Mouse (Mus musculus): ENCODE data around the gene Zdhhc14.

Gene Zdhhc14

DNA sequence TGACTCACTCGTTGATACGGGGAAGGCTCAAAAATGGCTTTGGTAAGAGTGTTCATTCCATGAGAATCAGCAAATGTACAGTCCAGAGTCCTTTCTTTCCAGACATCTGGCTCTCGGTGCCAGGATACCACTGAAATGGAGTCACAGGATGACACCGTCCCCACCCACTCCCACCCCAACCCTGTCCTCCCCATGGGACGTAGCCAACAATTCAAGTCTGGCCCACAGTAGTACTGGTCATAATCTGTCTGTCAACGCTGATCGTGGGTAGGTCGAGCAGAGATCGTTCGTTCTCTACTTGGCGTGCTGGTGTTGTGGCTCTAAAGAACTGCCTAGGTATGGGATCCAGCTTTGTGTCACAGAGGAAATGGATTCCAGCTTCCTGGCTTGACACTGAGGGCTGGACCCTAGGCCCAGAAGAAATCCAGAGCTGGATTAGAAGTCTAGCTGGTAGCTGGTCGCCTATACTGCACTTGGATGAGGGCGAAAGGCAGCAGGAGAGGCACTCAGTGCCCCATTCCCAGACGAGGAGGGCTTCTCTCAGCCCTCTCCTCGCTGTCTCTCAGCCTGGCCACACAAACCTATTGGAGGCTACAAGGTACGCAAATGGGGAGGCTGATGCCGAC is 307.2 kb downstream of the Zdhhc14 start:
- no peak for TF ChIP-seq CTCF (conservative IDR thresholded peaks at IDR 0.05; ENCODE audit: low read length)
- TF ChIP-seq NANOG (IDR thresholded peaks at IDR 0.05; ENCODE audit: borderline replicate concordance, low read length) = no peak
- no peak for TF ChIP-seq POU5F1 (IDR thresholded peaks at IDR 0.05; ENCODE audit: borderline replicate concordance, low read length)
- H3K4me3 ChIP-seq (replicated peaks; ENCODE audit: low read length) = no peak overlapping the region
- H3K36me3 ChIP-seq (ENCODE audit: insufficient read depth, low read length) = no peaks in the 10 kb centered on the region
- peaks cover 4% of the 10 kb centered on the region for H3K27me3 ChIP-seq (ENCODE audit: insufficient read depth, low read length)
- H3K9me3 ChIP-seq (ENCODE audit: low read length) = no peaks in the 10 kb centered on the region
- H3K4me1 ChIP-seq (replicated peaks; ENCODE audit: low read depth, low read length) = peaks cover 9% of the 10 kb centered on the region

DNA sequence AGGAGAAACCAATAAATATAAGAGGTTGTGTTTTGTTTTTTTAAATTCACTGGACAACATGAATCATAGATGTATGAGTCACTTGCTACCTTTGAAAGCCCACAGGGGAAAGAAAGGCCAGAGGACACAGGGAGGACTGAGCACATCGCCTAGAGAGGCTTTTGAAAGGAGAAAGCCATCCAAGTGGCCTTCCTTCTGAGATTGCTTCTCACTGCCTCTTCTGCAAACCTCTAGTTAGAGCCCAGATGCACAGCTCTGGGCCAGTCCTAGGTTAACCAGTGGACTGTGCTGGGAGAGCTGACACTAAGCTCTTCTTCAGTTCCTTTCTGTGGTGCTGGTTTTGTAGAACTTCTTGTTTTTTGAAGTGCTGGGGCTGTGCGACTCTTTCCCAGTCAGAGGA is 307.9 kb downstream of the Zdhhc14 start:
- TF ChIP-seq CTCF (conservative IDR thresholded peaks at IDR 0.05; ENCODE audit: low read length) (no peak), POU5F1 (IDR thresholded peaks at IDR 0.05; ENCODE audit: borderline replicate concordance, low read length) (no peak), NANOG (IDR thresholded peaks at IDR 0.05; ENCODE audit: borderline replicate concordance, low read length) (no peak)
- no peaks in the 10 kb centered on the region for H3K9me3 ChIP-seq (ENCODE audit: low read length)
- no peak overlapping the region for H3K4me3 ChIP-seq (replicated peaks; ENCODE audit: low read length)
- H3K4me1 ChIP-seq (replicated peaks; ENCODE audit: low read depth, low read length) = peaks cover 7% of the 10 kb centered on the region
- no peaks in the 10 kb centered on the region for H3K36me3 ChIP-seq (ENCODE audit: insufficient read depth, low read length)
- H3K27me3 ChIP-seq (ENCODE audit: insufficient read depth, low read length) = peaks cover 4% of the 10 kb centered on the region

DNA sequence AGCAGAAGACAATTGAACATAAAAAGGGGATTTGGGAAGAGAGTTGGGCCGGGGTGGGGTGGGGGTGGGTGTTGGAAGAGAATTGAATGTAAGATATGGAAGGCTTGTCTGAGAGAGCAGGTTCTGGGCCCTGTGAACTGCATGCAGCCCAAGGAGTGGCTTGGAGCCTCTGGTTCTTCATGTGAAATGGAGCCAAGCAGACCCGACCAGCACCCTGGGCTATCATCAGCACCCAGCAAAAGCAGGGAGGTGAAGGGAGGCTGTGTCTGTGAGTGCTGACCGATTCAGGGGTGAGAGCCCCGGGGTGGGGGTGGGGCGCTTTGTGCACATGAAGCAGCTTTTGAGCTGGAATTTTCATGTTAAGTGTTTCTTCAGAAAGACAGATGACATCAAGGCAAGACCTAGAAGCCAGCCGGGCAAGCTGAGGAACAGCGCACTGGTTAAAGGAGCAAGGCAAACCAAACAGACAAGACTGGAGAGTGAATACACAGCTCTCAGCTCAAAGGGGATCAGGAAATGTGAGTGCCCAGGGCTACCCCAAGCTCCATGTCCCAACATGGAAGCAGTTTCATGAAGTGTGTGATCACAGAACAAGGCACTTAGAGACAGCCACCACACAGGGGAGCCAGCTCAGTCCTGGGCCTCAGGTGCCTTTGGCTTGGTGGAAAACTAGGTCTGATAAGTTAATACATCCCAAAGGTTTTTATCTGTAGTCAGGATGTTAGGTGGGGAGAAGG is 308.6 kb downstream of the Zdhhc14 start:
- Histone ChIP-seq H3K4me3 (replicated peaks; ENCODE audit: low read length) (no peak overlapping the region), H3K27me3 (ENCODE audit: insufficient read depth, low read length) (peaks cover 4% of the 10 kb centered on the region), H3K36me3 (ENCODE audit: insufficient read depth, low read length) (no peaks in the 10 kb centered on the region), H3K9me3 (ENCODE audit: low read length) (no peaks in the 10 kb centered on the region), H3K4me1 (replicated peaks; ENCODE audit: low read depth, low read length) (peaks cover 7% of the 10 kb centered on the region)
- TF ChIP-seq NANOG (IDR thresholded peaks at IDR 0.05; ENCODE audit: borderline replicate concordance, low read length) (no peak), CTCF (conservative IDR thresholded peaks at IDR 0.05; ENCODE audit: low read length) (no peak), POU5F1 (IDR thresholded peaks at IDR 0.05; ENCODE audit: borderline replicate concordance, low read length) (no peak)

DNA sequence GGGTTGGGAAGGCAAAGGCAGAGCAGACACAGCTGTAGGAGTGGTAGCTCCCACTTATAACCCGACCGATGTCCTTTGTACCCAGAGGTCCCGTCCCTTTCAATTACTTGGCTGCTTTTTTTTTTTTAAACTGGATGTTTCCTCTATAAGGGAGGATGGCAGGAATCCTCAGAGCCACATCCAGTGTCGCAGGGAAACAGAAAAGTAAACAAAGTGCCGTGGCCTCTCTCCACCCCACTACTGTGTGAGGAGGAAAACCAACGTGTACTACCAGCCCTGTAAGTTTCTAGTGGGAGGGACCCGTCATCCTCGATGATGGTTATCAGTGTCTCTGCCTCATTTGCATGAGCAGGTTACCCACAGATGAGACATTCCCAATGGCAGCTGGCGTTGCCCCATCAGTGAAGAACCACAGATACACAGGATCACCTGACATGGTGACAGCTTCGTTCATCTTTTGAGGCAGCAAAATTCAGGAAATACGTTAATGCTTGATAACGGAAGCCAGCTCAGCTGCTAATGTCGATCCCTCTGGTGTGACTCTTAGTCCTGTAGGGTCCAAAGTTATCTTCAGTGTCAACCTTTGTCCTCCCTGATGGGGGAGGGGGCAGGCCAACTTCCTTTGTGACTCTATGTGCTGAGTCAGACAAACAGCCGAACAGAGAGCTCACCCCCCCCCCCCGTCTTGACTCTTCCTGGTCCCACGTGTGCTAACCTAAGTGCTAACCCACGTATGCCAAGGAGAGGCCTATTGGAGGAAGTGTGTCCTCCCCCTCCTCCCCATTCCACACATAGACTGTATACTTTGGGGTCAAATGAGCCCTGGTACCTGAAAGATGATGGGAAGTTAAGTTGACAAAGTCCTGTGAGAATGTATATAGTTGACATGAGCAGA is 309.7 kb downstream of the Zdhhc14 start:
- peaks cover 4% of the 10 kb centered on the region for H3K27me3 ChIP-seq (ENCODE audit: insufficient read depth, low read length)
- no peaks in the 10 kb centered on the region for H3K36me3 ChIP-seq (ENCODE audit: insufficient read depth, low read length)
- H3K4me3 ChIP-seq (replicated peaks; ENCODE audit: low read length) = no peak overlapping the region
- 0 out of 2 replicates have a peak, but pooled peaks cover 3% of the 10 kb centered on the region for H3K4me1 ChIP-seq (replicated peaks; ENCODE audit: low read depth, low read length)
- TF ChIP-seq CTCF (conservative IDR thresholded peaks at IDR 0.05; ENCODE audit: low read length) = no peak
- no peak for TF ChIP-seq NANOG (IDR thresholded peaks at IDR 0.05; ENCODE audit: borderline replicate concordance, low read length)
- no peak for TF ChIP-seq POU5F1 (IDR thresholded peaks at IDR 0.05; ENCODE audit: borderline replicate concordance, low read length)
- no peaks in the 10 kb centered on the region for H3K9me3 ChIP-seq (ENCODE audit: low read length)

DNA sequence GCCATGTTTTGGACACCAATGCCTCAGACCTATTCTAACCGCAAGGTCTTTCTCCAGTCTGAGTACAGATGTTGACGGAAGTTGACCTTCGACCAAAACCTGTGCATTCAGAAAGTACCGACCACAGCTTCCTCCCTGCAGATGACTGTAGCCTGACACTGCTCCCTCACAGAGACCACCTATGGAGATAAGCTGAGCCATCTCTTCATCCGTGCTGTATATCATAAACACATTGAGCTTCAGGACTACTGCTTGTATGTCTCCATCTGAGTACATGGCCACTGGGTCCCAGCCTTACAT is 310.2 kb downstream of the Zdhhc14 start:
- Histone ChIP-seq H3K27me3 (ENCODE audit: insufficient read depth, low read length) (peaks cover 4% of the 10 kb centered on the region), H3K36me3 (ENCODE audit: insufficient read depth, low read length) (no peaks in the 10 kb centered on the region), H3K4me1 (replicated peaks; ENCODE audit: low read depth, low read length) (0 out of 2 replicates have a peak, but pooled peaks cover 3% of the 10 kb centered on the region), H3K4me3 (replicated peaks; ENCODE audit: low read length) (no peak overlapping the region), H3K9me3 (ENCODE audit: low read length) (no peaks in the 10 kb centered on the region)
- TF ChIP-seq POU5F1 (IDR thresholded peaks at IDR 0.05; ENCODE audit: borderline replicate concordance, low read length) (no peak), NANOG (IDR thresholded peaks at IDR 0.05; ENCODE audit: borderline replicate concordance, low read length) (no peak), CTCF (conservative IDR thresholded peaks at IDR 0.05; ENCODE audit: low read length) (no peak)

Measured in E14TG2a.4 (cell line).